Mouse (Mus musculus) megakaryocyte-erythroid progenitor cell, adult 5-6 weeks (primary cell): ENCODE results near the gene Rhebl1. TPM values are rescaled to one million over a fixed set of nuclear protein-coding genes. Genes with fewer than 3 reads are reported as not detected.

Source experiments
- ATAC-seq: replicated peaks from 2 replicates; pipeline ENCODE4 v1.8.0; 2016; ENCODE audit warnings: mild to moderate bottlenecking, inconsistent platforms; ENCODE audit not compliant: severe bottlenecking, poor library complexity, low FRiP score, low TSS enrichment
- total RNA-seq, 2 experiments: library from RNA; stranded (forward) in 1 of 2; stranded (reverse) in 1 of 2; fragments of 200-1000, 215-1000 nt in 1 of 2; fragments of >200 nt in 1 of 2; fragmentation: Nextera tagmentation in 1 of 2; gene quantifications; 2 replicates each; pipeline ENCODE4 v1.2.3; 2014 to 2017

The Rhebl1 gene
- total RNA-seq, 2 experiments from 2014 or later: 4.3 to 25.2 TPM

- ATAC-seq: no peak
Observed at GRCm38 (mm10) chr15:98853161-98853937, 41.0 kb downstream of the Rhebl1 start.

DNA sequence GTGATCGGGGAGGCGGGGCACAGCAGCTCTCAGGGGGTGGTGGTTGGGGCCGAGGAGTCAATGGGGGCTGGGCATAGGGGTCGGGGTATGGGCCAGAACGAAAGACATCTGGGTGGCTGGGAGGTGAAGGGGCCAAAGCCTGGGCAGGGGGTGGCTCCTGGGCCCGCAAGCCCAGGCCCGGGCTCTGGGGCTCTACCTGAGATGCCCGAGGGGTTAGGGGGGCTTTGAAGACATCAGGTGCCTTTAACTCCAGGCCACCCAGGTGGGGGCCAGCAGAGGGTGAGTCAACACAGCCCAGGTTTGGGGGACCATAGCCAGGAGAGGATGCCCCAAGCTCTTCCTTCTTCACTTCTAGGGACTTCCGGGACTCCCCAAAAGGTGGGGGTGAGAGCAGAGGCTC lies 41.6 kb downstream of the Rhebl1 start:
- no peak for ATAC-seq

- no peak for ATAC-seq
Observed at GRCm38 (mm10) chr15:98852071-98852470, 42.3 kb downstream of the Rhebl1 start.

DNA sequence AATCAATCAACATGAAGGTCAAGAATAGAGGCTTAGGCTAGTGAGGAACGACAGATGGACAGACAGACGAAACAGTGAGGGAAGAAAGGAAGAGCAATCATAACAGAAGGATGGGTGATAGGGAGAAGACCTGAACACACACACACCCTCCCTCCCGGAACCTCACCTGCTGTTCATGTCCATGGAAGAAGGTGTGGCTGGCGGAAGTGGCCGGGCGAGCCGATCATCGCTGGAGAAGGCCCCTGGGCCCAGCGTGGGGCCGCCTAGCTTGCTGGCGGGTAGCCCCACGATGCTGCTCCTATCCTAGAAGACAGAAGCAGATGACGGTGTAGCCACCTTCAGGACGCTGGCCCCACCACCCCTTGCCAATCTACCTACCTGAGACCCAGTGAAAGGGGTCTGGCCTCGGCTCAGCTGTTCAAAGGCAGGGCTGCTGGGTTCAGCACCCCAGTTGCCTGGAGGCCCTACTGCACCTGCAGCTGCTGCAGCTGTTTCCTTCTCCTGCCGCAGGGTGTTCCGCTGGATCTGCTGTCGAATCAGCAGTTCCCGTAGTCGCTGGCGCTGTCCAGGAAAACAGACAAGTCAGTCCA lies 43.0 kb downstream of the Rhebl1 start:
- ATAC-seq: no peak

DNA sequence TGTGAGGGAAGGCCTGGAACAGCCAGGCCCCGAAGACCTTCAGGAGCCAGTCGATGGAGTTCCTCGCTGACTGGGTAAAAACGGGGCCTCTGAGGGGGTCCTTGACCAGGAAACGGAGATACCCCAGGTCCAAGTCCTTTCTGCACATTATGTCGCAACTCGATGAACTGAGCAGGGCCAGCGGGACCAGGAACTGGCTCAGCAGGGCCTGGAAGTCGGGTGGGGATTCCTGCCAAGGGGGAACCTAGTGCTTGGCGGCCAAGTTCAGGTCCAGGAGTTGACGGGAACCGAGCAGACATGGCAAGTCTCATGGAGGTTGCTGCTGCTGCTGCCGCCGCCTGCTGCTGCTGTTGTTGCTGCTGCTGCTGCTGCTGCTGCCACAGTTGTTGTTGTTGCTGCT lies 43.7 kb downstream of the Rhebl1 start:
- no peak for ATAC-seq

DNA sequence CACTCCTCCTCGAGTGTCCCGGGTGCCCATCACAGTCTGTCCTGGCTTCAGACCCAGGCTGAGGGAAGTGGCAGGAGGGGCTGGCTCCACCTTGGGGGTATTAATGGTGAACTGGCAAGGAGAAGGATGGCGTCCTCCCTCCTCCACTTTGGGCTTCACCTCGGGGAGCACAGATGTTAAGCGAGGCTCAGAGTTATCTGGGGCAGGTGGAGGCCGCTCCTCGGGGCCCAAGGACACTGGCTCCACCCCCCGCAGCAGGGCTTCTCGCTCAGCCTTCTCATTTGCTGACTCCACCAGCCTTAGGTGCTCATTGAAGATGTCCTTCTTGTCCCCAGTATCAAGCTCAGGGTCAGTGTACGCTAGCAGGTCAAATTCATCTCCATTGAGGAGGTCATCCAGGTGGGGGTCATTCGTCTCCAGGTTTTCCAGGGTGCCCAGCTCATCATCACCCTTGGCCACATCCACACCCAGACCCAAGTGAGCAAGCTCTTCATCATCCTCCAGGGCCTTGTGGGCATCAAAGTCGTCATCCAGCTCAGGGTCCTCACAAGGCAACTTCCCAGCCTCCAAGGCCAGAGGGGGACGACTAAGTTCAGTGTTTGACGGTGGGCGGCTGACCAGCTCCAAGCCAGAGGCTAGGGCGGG lies 44.3 kb downstream of the Rhebl1 start:
- no peak for ATAC-seq

DNA sequence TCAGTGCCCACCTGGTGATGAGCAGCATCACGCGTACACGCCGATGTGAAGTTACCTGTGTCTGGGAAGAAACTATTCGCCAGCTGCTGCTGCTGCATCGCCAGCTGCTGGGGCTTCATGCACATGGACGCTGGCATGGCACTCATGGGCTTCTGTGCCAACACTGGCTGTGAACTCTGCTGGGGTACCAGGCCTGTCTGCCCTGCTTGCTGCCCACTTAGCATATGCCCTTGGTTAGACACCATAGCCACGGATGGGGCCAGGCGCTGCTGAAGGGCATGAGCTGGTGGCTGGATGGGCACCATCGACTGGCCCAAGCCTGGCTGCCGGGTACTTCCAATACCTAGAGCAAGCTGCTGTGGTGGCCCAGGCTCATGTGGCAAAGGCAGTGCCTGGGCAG lies 45.2 kb downstream of the Rhebl1 start:
- ATAC-seq: no peak

DNA sequence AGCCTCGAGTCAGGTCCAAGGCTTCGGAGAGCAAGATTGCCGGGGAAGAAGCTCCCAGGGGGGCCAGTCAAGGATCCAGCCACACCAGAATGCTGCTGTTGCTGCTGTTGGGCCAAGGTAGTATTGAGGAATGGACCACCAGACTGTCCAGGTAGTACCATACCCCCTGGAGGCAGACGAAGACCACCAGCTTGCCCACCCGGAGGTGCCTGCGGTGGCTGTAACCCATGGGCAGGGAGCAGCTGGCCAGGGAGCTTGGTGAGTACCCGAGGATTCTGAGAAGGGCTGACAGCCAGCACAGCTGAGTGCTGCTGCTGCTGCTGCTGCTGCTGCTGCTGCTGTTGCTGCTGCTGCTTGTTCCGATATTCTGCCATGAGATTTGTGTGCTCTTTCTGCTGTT lies 48.2 kb downstream of the Rhebl1 start:
- ATAC-seq: no peak

DNA sequence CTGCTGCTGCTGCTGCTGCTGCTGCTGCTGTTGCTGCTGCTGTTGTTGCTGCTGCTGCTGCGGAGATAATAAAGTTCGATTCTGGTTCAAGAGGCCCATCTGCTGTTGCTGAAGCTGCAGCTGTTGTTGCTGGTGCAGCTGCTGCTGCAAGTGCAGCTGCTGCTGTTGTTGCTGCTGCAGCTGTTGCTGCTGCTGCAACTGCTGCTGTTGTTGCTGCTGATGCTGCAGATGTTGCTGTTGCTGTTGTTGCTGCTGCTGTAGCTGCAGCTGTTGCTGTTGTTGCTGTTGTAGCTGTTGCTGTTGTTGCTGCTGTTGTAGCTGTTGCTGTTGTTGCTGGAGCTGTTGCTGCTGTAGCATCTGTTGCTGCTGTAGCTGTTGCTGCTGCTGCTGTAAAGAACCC lies 49.2 kb downstream of the Rhebl1 start:
- ATAC-seq: no peak

- no peak for ATAC-seq
Observed at GRCm38 (mm10) chr15:98843595-98844223, 50.6 kb downstream of the Rhebl1 start.

DNA sequence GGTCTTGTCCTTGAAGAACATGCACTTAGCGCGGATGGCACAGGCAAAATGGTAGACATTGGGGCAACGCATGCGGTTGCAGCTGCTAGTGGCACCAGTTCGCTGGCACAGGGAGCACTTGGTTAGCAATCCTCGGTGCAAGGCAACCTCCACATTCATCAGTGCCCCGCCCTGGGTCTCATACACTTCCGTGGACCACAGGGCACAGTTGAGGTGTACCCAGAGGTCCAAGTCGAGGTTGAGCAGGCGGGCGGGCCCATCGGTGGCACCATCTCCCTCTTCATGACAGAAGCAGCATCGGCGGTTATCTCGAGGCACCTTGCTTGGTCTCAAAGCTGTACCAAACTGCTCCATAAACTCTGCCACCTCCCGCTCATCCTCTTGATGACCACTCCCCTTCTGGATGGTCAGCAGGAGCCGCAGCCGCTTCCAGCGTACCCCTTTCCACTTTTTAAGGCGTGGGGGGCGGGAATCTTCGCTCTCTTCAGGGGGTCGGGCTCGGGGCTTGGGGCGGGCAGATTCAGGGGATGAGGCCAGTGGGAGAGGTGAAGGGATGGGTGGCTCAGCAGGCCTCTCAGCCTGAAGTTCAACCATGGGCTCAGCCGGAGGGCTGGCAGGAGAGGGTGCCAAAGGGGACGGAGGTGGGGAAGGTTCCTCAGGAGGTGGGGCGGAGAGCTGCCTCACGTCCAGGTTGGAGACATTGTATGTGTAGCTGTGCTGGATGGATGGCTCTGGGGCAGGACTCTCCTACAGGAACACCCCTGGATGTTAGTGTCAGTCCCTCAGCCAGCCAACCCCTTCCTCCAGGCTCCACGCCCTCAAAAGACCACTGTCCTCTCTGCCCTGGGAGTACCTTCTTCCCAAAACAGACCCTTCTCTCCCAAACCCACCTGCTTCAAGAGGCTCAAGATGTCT lies 54.4 kb downstream of the Rhebl1 start:
- no peak for ATAC-seq

DNA sequence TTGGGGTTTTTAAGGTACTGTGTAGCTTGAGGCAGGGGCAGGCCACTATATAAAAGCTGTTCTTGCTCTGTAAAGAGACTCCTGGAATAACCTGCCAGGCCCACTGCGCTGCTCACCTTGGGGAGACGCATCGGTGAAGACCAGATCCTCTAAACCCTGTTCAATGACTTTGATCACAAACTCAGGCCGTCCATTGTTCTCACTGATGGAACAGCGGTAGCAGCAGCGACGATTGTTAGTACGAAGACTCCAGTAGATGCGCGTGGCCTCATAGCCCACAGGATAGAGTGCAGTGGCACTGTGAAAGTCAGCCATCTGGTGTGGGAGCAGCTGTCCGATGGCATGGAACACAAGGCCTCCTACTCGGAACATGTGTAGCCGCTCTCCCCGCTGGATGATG lies 55.2 kb downstream of the Rhebl1 start:
- no peak for ATAC-seq

GRCm38 (mm10) chr15:98837743-98838103 lies 56.6 kb downstream of the Rhebl1 start:
- no peak for ATAC-seq

DNA sequence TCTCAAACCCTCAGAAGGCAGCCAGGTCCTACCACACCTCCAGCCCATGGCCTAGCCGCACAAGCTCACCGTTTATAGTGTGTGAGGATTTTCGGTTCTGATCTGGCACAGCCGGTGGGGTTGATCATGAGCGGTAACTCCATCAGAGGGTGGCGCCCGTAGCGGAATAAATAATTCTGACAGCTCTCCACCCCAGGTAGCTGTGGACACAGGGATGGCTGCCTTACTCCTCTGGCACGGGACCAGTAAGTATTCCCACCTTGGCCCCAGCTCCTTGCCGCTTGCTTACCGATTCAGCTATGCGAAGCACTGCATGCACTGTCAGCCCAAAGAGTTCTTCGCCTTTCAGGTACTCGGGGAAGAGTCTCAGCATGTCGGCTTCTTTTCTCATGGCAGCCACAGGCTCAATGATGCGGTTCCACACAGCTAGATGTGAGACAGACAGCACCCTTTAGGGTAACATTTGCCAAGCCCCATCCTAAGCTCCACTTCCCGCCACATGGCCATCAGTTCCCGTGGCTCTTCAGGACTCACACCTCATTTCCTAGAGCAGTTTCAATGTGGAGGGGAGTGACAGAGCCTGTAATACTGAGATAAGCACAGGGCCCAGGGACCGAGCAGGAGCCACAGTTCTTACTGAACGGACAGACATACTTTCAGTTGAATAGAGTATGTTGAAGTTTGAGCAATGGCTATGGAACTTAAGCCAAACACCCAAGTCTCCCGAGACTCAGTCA lies 57.2 kb downstream of the Rhebl1 start:
- ATAC-seq: peak; percentile 58

DNA sequence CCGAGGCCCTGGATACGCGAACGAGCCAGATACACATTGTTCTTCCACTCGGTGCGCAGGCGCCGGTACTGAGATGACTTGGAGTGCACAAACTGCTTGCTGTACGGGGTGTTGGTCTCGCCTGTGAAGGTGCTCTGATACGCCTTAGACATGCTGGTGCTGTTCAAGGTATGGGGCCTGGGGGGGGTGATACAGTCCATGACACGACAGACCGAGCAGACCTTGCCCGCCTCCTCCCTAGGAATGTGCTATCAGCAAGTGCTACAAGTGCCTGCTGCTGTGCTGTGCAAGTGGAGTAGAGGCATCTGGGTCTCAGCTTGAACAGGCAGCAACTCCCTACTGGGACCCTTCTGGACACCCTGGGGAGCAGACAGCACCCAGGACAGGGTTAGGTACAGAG lies 59.0 kb downstream of the Rhebl1 start:
- ATAC-seq: no peak

- ATAC-seq: no peak
Observed at GRCm38 (mm10) chr15:98834059-98834458, 60.3 kb downstream of the Rhebl1 start.

DNA sequence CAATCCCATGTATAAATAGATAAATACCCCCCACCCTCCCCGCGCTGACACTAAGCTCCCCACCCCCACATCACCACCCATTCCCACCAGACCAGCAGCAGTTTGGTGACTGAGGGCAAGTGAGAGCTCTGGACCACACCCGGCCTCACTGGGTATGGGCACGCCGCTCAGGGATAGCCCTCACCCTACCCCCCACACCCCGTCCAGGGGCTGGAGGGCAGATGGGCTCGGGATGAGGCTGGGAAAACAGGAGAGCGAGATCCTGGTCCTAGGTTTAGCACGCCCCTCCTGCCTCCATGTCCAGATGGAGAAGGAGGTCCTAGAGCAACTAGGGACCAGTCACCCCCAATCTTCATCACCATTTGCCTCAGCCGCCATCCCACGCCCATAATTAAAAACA lies 61.1 kb downstream of the Rhebl1 start:
- no peak for ATAC-seq

GRCm38 (mm10) chr15:98832161-98833058 lies 61.9 kb downstream of the Rhebl1 start:
- peak; percentile 54 for ATAC-seq
